In the genomic region with DNA sequence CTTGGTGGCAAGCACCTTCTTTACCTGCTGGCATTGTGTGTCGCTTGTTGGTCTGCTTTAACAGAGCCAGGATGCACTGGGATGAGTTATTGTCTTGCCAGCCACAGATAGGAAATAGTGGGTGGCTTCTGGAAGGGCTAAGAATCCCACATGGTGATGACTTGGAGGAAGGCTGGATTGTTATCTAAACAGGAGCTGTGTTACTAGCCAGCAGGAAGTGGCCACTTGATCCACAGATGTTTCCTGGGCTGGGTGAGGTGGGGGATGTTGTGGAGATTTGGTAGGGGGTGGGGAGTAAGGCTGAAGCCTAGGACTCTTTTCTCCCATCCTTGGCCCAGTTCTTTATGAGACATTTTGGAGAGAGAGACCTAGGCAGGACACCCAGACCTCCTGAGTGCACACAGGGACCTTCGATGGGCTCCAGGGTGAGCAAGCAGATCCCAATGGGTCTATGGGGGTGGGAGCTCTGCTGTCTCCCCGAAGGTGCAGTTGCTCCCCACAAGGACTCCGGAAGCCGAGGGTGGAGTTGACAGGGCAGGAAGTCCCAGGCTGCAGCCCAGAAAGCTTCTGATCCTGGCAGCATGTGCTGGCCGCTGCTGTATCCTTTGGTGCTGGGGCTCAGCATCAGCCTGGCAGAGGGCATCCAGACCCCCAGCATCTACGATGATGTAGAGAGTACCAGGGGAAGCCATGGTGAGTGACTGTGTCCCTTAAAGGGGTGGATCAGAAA, we compare ENCODE assay signal across 8 mouse cellular contexts. TPM values are rescaled to one million over a fixed set of nuclear protein-coding genes. Genes with fewer than 3 reads are reported as not detected.
A peak's percentile ranks its signal among the peaks of the same experiment; 100 is the strongest.
DNase-seq lines count a peak whose midpoint lies in the region.

TSS of gene F2rl3 (plus strand) at position 559 of the 730 bp plus-strand sequence.

- peak; percentile 33 for DNase-seq in adrenal gland, adult 2 months
- DNase-seq in adrenal gland, adult 8-10 months: no peak
- peak; percentile 0 for DNase-seq in ovary, postnatal 10 days (ENCODE audit: low spot score)
- no peak for DNase-seq in ovary, adult 18-20 months (ENCODE audit: low spot score)
- DNase-seq in kidney, postnatal 36 days: peak; percentile 30 to 46
- peak; percentile 72 for DNase-seq in thymus, postnatal 14 days
- DNase-seq in adipocyte (ENCODE audit: low spot score): no peak
- DNase-seq in urinary bladder, postnatal 36 days (ENCODE audit: low spot score in 2 of 2): no peak

RNA-seq across cellular contexts. Expression of gene F2rl3, which starts in this region (rescaled TPM):
- 1 to 10 TPM; 1.1 to 2.1 TPM for total RNA-seq in adrenal gland, adult 2 months (2021)
- polyA plus RNA-seq in adrenal gland, adult 2 months (2012; rRNA removed): 10.2 and 13.4 TPM in 2 replicates
- 1 to 10 TPM in 3 of 4 experiments, under 1 TPM in 1; 0.84 to 2.8 (median 2.1) TPM for total RNA-seq in adrenal gland, adult 8-10 months (2022)

Comparison
In these comparisons a context has a peak if more than half of its experiments do, and no peak if none do; other contexts are left out.
1. DNase-seq: peak in adrenal gland, adult 2 months (single experiment), ovary, postnatal 10 days (single experiment), kidney, postnatal 36 days (2 of 2) and thymus, postnatal 14 days (single experiment); none in adrenal gland, adult 8-10 months (single experiment), ovary, adult 18-20 months (single experiment), adipocyte (single experiment) and urinary bladder, postnatal 36 days (0 of 2).